Mouse (Mus musculus): ENCODE data around the gene Clic4.

GRCm38 (mm10) chr4:135313111-135313691 lies 40.6 kb upstream of the Clic4 start:
- no peak for TF ChIP-seq MYOD1 (IDR thresholded peaks at IDR 0.05; ENCODE audit: control insufficient read depth, insufficient read length, low read depth)
- TF ChIP-seq CTCF (IDR thresholded peaks at IDR 0.05; ENCODE audit: control insufficient read depth, insufficient read depth, insufficient read length), result no peak
- no peak for TF ChIP-seq FOSL1 (IDR thresholded peaks at IDR 0.05; ENCODE audit: insufficient read depth, low read length, poor library complexity, severe bottlenecking)
- no peak for TF ChIP-seq MYOG (IDR thresholded peaks at IDR 0.05; ENCODE audit: control insufficient read depth, extremely low read depth, insufficient read length)
- TF ChIP-seq MAX (IDR thresholded peaks at IDR 0.05), result no peak
- no peak for TF ChIP-seq USF1 (IDR thresholded peaks at IDR 0.05; ENCODE audit: low read depth)
- no peak for TF ChIP-seq CEBPB (IDR thresholded peaks at IDR 0.05; ENCODE audit: low read depth)

All from C2C12 (cell line).